Mouse (Mus musculus) C2C12 (cell line): ENCODE results near the gene Slc12a8. TPM values are rescaled to one million over a fixed set of nuclear protein-coding genes. Genes with fewer than 3 reads are reported as not detected.

ENCODE experiments used
- H3K27me3 ChIP-seq: one replicate; pipeline ENCODE4 v1.6.1; 2011; ENCODE audit not compliant: control insufficient read depth, insufficient read depth, insufficient read length
- H3K36me3 ChIP-seq: one replicate; pipeline ENCODE4 v1.6.1; 2011; ENCODE audit not compliant: control insufficient read depth, insufficient read depth
- H3K4me3 ChIP-seq: one replicate; pipeline ENCODE4 v1.5.1; 2011; ENCODE audit warnings: mild to moderate bottlenecking, control low read depth; ENCODE audit not compliant: poor library complexity, insufficient read depth, severe bottlenecking
- H3K79me2 ChIP-seq: one replicate; pipeline ENCODE4 v1.6.1; 2011; ENCODE audit not compliant: control insufficient read depth, insufficient read depth
- H3K79me3 ChIP-seq: one replicate; pipeline ENCODE4 v1.6.1; 2011; ENCODE audit warnings: low read depth, control low read depth
- H3ac ChIP-seq: one replicate; pipeline ENCODE3; 2011; ENCODE audit warnings: low read depth; ENCODE audit not compliant: control insufficient read depth, insufficient read length
- CEBPB ChIP-seq: IDR thresholded peaks from one replicate; pipeline ENCODE4 v1.6.1; 2011; ENCODE audit warnings: low read depth, mild to moderate bottlenecking, control low read depth, moderate library complexity
- CTCF ChIP-seq: IDR thresholded peaks from one replicate; pipeline ENCODE4 v1.5.1; 2011; ENCODE audit not compliant: control insufficient read depth, insufficient read depth, insufficient read length
- FOSL1 ChIP-seq: IDR thresholded peaks from one replicate; pipeline ENCODE4 v1.8.0; 2011; ENCODE audit warnings: mild to moderate bottlenecking, low read length; ENCODE audit not compliant: poor library complexity, insufficient read depth, severe bottlenecking
- MAX ChIP-seq: IDR thresholded peaks from one replicate; pipeline ENCODE4 v1.6.1; 2011; ENCODE audit warnings: mild to moderate bottlenecking, control low read depth
- MYOD1 ChIP-seq: IDR thresholded peaks from one replicate; pipeline ENCODE4 v1.6.1; 2011; ENCODE audit warnings: low read depth; ENCODE audit not compliant: control insufficient read depth, insufficient read length
- MYOG ChIP-seq: IDR thresholded peaks from one replicate; pipeline ENCODE4 v1.6.1; 2011; ENCODE audit not compliant: control insufficient read depth, insufficient read length; ENCODE audit errors: extremely low read depth
- USF1 ChIP-seq: IDR thresholded peaks from one replicate; pipeline ENCODE4 v1.6.1; 2011; ENCODE audit warnings: low read depth, mild to moderate bottlenecking, control low read depth, moderate library complexity
- polyA plus RNA-seq: library from polyadenylated mRNA; unstranded; fragments of >200 nt; fragmentation: generic; extraction: Trizol; gene quantifications from one replicate; pipeline ENCODE4 v1.2.1, GENCODE M21; 2012; ENCODE audit warnings: missing spikeins

Gene Slc12a8
- polyA plus RNA-seq, 1 experiment, result 0.06 TPM

DNA sequence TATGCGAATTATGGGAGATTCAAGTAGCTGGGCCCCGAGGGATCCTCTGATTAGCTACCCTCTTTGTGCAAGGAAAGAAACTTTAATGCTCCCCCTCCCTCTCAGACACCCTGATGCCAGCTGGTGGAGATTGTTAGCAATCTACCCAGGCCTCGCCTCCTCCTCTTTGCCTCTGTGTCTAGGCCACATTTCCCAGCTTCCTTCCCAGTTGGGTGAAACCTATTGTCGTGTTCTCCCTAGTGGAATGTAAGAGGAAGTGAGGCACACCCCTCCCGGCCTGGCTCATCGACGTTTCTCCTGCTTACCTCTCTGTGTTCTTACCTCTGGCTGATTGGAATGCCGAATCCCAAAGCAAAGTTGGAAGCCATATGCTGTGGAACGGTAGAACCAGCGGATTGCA lies 163.7 kb downstream of the Slc12a8 start:
- Histone ChIP-seq H3K27me3 (no peaks in the 10 kb centered on the region), H3K36me3 (no peaks in the 10 kb centered on the region), H3K79me3 (peaks cover 3% of the 10 kb centered on the region), H3ac (no peak overlapping the region), H3K79me2 (peaks cover 13% of the 10 kb centered on the region), H3K4me3 (no peak overlapping the region)
- TF ChIP-seq FOSL1, result no peak
- no peak for TF ChIP-seq CEBPB
- TF ChIP-seq USF1, result no peak
- no peak for TF ChIP-seq MYOG
- no peak for TF ChIP-seq CTCF
- no peak for TF ChIP-seq MYOD1
- no peak for TF ChIP-seq MAX

DNA sequence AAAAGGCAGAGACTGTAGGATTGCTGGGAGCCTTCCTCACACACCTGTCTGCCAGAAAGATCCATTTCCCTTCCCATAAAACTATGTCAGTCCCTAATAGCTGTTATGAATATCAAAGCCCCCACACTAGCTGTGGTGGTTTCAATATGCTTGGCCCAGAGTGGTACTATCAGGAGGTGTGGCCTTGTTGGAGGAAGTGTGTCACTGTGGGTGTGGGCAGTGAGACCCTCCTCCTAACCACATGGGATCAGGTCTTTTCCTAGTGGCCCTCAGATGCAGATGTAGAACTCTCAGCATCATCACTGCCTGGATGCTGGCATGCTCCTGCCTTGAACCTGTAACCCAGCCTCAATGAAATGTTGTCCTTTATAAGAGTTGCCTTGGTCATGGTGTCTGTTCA lies 164.5 kb downstream of the Slc12a8 start:
- peaks cover 21% of the 10 kb centered on the region for H3K79me2 ChIP-seq
- H3K79me3 ChIP-seq, result peaks cover 9% of the 10 kb centered on the region
- no peak overlapping the region for H3K4me3 ChIP-seq
- no peak for TF ChIP-seq MYOG
- no peaks in the 10 kb centered on the region for H3K36me3 ChIP-seq
- H3ac ChIP-seq, result no peak overlapping the region
- no peaks in the 10 kb centered on the region for H3K27me3 ChIP-seq

DNA sequence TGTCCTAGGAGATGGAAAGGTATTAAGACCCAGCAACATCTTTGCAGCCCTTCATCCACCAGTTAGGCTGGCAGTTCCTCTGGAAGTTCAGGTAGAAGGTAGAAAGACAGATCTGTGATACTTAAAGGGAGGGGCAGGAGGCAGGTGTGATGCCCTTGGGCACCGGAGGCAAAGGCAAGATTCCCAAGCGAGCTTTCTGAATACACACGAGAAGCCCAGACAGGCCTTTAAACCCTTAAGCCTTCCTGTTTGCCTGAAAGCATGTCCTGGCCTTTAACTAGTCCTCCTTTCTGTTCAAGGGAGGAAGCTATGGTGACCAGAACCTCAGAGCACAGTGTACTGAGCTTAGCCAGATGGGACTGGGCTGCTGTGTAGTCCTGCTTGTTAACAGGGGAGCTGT lies 165.5 kb downstream of the Slc12a8 start:
- Histone ChIP-seq H3ac (no peak overlapping the region), H3K27me3 (no peaks in the 10 kb centered on the region), H3K4me3 (no peak overlapping the region), H3K79me2 (peaks cover 28% of the 10 kb centered on the region), H3K36me3 (no peaks in the 10 kb centered on the region), H3K79me3 (peaks cover 12% of the 10 kb centered on the region)
- TF ChIP-seq MYOD1 (no peak), FOSL1 (no peak), CEBPB (no peak), MYOG (no peak), CTCF (no peak), USF1 (no peak), MAX (no peak)

DNA sequence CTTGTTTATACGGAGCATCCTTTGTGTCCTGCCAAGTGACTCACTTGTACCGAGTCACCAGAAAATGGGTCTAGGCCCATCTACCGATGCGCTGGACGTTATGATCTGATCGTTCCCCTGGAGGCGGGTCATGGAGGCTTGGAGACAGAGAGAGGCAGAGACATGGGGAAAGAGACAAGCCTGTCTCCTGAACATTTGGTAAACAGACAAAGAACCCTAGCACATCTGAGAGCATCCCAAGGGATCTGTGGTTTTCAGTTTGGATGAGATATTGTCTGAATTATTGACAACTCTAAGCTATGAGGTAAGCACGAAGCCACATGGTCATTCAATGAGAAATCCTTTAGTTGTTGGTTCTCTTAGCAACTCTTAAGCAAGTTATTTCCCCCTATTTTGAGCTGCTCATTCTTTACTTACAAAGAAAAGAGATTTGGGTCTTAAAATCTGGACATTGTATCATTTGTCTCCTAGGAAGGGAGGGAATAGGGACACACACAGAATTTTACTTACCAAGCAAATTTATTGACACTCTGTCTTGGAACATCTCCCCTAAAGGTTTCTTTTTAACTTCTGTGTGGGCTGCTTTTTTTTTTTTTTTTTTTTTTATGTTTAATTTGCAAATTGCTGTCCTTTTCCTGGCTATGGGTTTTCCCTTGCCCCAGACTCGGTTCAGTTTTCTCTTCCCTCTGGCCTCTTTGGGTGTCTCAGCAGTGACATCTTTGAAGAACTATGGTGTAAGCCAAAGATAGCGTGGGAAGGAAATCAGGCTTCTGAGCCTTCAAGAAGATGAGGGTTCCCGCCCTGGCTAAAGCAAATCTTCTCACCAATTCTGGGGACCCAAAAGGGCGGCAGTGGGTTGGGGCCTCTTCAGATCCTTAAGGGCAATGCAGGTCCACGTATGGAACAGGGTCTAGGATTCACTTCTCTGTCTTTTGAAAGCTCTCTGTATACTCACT lies 166.4 kb downstream of the Slc12a8 start:
- H3K4me3 ChIP-seq, result no peak overlapping the region
- H3ac ChIP-seq, result no peak overlapping the region
- TF ChIP-seq MYOD1, result no peak
- no peak for TF ChIP-seq USF1
- no peak for TF ChIP-seq FOSL1
- TF ChIP-seq MAX, result no peak
- TF ChIP-seq CTCF, result no peak
- no peak for TF ChIP-seq MYOG
- TF ChIP-seq CEBPB, result no peak
- peaks cover 13% of the 10 kb centered on the region for H3K79me3 ChIP-seq
- no peaks in the 10 kb centered on the region for H3K36me3 ChIP-seq
- no peaks in the 10 kb centered on the region for H3K27me3 ChIP-seq
- peaks cover 36% of the 10 kb centered on the region for H3K79me2 ChIP-seq

DNA sequence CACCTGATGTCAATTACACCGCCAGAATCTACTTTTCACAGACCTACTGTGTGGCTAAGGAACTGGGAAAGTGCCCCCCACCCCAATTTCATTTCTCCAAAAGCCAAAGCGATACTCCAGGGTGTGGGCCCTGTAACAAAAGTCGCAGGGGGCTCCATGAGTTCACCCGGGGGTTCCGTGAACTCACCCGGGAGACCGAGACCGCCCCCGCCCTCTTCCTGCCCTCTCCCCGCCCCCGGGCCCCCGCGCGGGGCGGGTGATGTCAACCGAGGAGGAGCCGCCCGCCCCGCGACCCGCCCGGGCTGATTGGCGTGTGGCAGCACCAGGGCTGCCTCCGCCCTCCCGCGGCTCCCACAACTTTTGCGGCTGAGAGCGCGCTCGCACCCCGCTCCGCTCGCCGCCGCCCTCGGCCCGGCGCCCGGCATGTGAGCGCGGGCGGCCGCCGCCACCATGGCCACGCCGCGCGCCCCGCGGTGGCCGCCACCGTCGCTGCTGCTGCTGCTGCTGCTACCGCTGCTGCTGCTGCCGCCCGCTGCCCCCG lies 167.1 kb downstream of the Slc12a8 start, which contains the start of gene Heg1:
Heg1 (plus strand) TSS at position 209 of the 541 bp plus-strand sequence.
- peak within 1 kb of the TSS; percentile 65 for H3K4me3 ChIP-seq
- no peaks in the 10 kb centered on the region for H3K27me3 ChIP-seq
- H3ac ChIP-seq, result peak within 1 kb of the TSS; percentile 98
- peaks cover 13% of the 10 kb centered on the region for H3K79me3 ChIP-seq
- no peak for TF ChIP-seq MAX
- TF ChIP-seq CTCF, result peak; percentile 18
- peaks cover 38% of the 10 kb centered on the region for H3K79me2 ChIP-seq
- no peaks in the 10 kb centered on the region for H3K36me3 ChIP-seq
